Mouse (Mus musculus) stomach, embryonic 16.5 days (tissue): Measurements from ENCODE around the gene Pfkfb4. TPM values are rescaled to one million over a fixed set of nuclear protein-coding genes. Genes with fewer than 3 reads are reported as not detected.

Experiments
- ATAC-seq: fragments of 200-750 bp; cut with Nextera tagmentation; 2 replicates; pipeline ENCODE4 v1.8.0; 2017; ENCODE audit warnings: moderate number of reproducible peaks, moderate TSS enrichment; ENCODE audit not compliant: insufficient read depth, low FRiP score
- H3K27ac ChIP-seq: fragments of 300-500 bp; sonication (generic); 2 replicates; pipeline ENCODE4 v1.5.1; 2014; ENCODE audit warnings: low read length
- H3K27me3 ChIP-seq: fragments of 300-500 bp; sonication (generic); 2 replicates; pipeline ENCODE4 v1.6.1; 2014; ENCODE audit warnings: low read length, control low read depth, mixed read lengths; ENCODE audit not compliant: control insufficient read depth, insufficient read depth
- H3K36me3 ChIP-seq: fragments of 300-500 bp; sonication (generic); 2 replicates; pipeline ENCODE4 v1.6.1; 2014; ENCODE audit warnings: low read length; ENCODE audit not compliant: control insufficient read depth, insufficient read depth
- H3K4me1 ChIP-seq: fragments of 300-500 bp; sonication (generic); 2 replicates; pipeline ENCODE4 v1.6.1; 2014; ENCODE audit warnings: low read length, control low read depth, mixed read lengths; ENCODE audit not compliant: control insufficient read depth, insufficient read depth
- H3K4me2 ChIP-seq: fragments of 300-500 bp; sonication (generic); 2 replicates; pipeline ENCODE4 v1.6.1; 2014; ENCODE audit warnings: low read depth, low read length, mixed read lengths
- H3K4me3 ChIP-seq: fragments of 300-500 bp; sonication (generic); replicated peaks from 2 replicates; pipeline ENCODE4 v1.5.1; 2014; ENCODE audit warnings: mild to moderate bottlenecking, low read length
- H3K9ac ChIP-seq: fragments of 300-500 bp; sonication (generic); 2 replicates; pipeline ENCODE4 v1.6.1; 2014; ENCODE audit warnings: low read length
- H3K9me3 ChIP-seq: fragments of 300-500 bp; sonication (generic); replicated peaks from 2 replicates; pipeline ENCODE4 v1.6.1; 2016; ENCODE audit warnings: low read length, control low read depth; ENCODE audit not compliant: control insufficient read depth
- WGBS: fragments of 180-500 bp; shearing (Covaris S2); extraction: QIAGEN DNeasy Blood & Tissue Kit; methylation state at CpG from one replicate; pipeline ENCODE4 v1.1.7; 2014; 5-methylcytosine and 5-hydroxymethylcytosine counted together
- polyA plus RNA-seq: library from polyadenylated mRNA; unstranded; fragments of >200 nt; fragmentation: Nextera tagmentation; extraction: Ambion mirVana; gene quantifications from 2 replicates; pipeline ENCODE4 v1.2.1, GENCODE M21; 2015

Gene Pfkfb4
- polyA plus RNA-seq, 1 experiment from 2014 or later: 11.2 TPM

DNA sequence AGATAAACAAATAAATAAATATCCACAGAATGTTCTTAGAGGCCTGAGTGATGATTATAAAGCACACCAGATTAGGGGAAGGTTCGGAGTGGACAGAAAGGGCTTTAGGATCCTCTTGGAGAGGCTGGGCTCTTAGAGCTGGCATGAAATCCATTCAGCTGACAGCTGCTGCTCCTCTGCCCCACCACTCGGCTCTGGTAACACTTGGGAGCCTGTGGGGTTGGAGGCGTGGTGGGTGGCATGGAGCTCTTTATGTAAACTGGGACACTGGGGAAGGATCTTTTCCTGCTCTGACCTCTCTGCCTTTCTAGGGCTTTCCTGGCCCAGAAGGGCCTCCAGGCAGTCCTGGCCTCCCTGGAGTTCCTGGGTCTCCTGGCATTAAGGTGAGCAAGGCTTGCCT lies 28.0 kb upstream of the Pfkfb4 start:
- H3K27ac ChIP-seq: no peak overlapping the region
- H3K4me1 ChIP-seq: no peaks in the 10 kb centered on the region
- ATAC-seq: no peak
- H3K36me3 ChIP-seq: no peaks in the 10 kb centered on the region
- no peaks in the 10 kb centered on the region for H3K27me3 ChIP-seq
- no peak overlapping the region for H3K9ac ChIP-seq
- H3K4me3 ChIP-seq: no peak overlapping the region
- H3K9me3 ChIP-seq: no peaks in the 10 kb centered on the region
- WGBS: 68% methylated on average over 3 of the region's 3 CpGs
- no peak overlapping the region for H3K4me2 ChIP-seq

DNA sequence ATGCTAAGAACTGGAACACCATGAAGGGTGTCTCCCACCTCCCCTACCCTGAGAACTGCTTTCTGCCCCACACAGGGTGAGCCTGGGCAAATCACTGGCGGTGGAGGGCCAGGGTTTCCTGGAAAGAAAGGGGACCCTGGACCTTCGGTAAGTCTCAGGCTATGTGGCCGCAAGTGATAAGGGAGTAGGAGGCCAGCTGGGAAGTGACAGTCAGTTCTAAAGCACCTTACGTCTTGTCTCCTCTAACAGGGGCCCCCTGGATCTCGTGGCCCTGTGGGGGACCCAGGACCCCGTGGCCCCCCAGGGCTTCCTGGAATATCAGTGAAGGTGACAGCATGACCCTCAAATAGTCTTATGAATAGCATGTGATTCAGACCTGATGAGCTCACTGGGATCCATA lies 27.2 kb upstream of the Pfkfb4 start:
- H3K4me2 ChIP-seq: no peak overlapping the region
- no peak overlapping the region for H3K9ac ChIP-seq
- no peak overlapping the region for H3K27ac ChIP-seq
- ATAC-seq: no peak
- no peaks in the 10 kb centered on the region for H3K27me3 ChIP-seq
- 70% methylated on average over 6 of the region's 6 CpGs for WGBS
- H3K4me3 ChIP-seq: no peak overlapping the region
- no peaks in the 10 kb centered on the region for H3K9me3 ChIP-seq
- no peaks in the 10 kb centered on the region for H3K4me1 ChIP-seq
- H3K36me3 ChIP-seq: no peaks in the 10 kb centered on the region

DNA sequence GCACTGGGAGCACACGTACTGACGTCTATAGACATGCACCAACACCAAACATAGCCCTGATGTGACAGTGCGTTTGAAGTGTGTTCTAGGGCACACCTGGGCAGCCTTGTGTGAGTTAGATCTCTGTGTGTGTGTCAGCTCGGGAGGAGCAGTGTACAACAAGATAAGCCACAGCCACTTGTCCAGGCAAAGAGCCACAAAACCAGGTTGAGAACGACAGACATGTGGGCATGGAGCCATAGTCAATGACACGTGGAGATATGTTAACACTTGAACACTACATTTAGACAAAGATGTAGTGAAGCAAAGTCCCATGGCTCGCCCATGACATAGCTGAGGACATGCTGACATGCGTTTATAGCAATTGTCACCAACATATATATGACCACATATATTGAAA lies 21.0 kb upstream of the Pfkfb4 start:
- Histone ChIP-seq H3K4me3 (no peak overlapping the region), H3K36me3 (no peaks in the 10 kb centered on the region), H3K4me1 (no peaks in the 10 kb centered on the region), H3K4me2 (no peak overlapping the region), H3K27me3 (no peaks in the 10 kb centered on the region), H3K9me3 (no peaks in the 10 kb centered on the region), H3K27ac (no peak overlapping the region), H3K9ac (no peak overlapping the region)
- WGBS: 73% methylated on average over 8 of the region's 8 CpGs
- ATAC-seq: no peak

DNA sequence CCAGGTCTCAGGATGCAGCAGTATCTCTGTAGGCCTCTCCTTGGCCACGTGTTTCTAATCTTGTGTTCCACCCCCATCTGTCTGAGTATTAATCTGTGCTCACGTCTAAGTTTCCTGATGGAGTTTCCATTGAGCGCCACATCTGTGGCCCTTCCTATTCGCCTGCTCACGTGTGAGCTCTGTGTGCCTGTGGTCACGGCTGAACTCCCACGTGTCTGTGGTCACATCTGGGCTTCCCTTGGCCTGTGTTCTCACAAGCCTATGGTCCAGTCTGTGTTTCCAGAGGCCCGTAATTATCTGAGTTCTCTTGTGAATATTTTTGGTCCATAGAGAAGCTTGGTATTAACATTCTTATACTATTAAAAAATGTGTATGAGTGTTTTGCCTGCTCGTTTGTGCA lies 15.1 kb upstream of the Pfkfb4 start:
- H3K9ac ChIP-seq: no peak overlapping the region
- H3K4me3 ChIP-seq: no peak overlapping the region
- ATAC-seq: no peak
- no peaks in the 10 kb centered on the region for H3K9me3 ChIP-seq
- no peak overlapping the region for H3K27ac ChIP-seq
- no peaks in the 10 kb centered on the region for H3K4me1 ChIP-seq
- H3K4me2 ChIP-seq: no peak overlapping the region
- H3K36me3 ChIP-seq: no peaks in the 10 kb centered on the region
- WGBS: 75% methylated on average over 9 of the region's 9 CpGs
- H3K27me3 ChIP-seq: no peaks in the 10 kb centered on the region

DNA sequence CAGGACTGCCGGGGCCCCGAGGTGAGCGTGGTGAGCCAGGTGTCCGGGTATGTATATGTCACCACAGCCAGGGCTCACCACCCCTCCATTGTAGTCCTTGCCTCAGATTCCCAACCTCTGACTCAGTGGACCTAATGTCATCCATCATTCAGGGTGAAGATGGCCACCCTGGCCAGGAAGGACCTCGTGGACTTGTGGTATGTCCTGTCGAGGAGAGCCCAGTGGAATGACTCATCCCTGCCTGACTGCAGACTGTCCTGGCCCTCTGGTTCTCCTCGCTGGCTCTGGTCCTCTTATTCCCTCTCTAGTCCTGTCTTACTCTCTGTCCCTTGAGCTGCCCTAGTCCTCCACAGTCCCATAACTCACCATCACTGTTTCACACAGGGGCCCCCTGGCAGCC lies 13.6 kb upstream of the Pfkfb4 start:
- 71% methylated on average over 7 of the region's 7 CpGs for WGBS
- ATAC-seq: no peak
- Histone ChIP-seq H3K27me3 (no peaks in the 10 kb centered on the region), H3K9me3 (no peaks in the 10 kb centered on the region), H3K4me3 (no peak overlapping the region), H3K4me2 (no peak overlapping the region), H3K9ac (no peak overlapping the region), H3K36me3 (no peaks in the 10 kb centered on the region), H3K4me1 (no peaks in the 10 kb centered on the region), H3K27ac (no peak overlapping the region)

DNA sequence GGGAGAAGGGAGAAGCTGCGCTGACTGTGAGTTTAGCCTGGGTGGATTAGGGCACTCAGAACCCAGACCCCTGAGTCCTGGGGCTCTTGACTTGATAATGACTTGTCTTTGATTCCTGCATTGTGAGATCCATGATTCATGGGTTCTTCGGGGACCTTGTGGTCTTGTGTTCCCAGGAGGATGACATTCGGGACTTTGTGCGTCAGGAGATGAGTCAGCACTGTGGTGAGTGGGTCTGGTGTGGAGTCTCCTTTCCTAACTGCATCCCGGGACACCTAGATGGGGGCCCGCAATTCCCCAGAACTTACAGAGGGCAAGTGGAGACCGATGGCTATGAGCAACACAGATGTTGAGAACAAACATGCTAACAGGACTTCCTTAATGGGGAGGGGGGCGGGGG lies 9.1 kb upstream of the Pfkfb4 start:
- no peak overlapping the region for H3K4me3 ChIP-seq
- no peaks in the 10 kb centered on the region for H3K36me3 ChIP-seq
- H3K27me3 ChIP-seq: no peaks in the 10 kb centered on the region
- H3K27ac ChIP-seq: no peak overlapping the region
- peaks cover 1% of the 10 kb centered on the region; the same call in 1 of the 2 replicates for H3K4me1 ChIP-seq
- H3K9me3 ChIP-seq: no peaks in the 10 kb centered on the region
- 80% methylated on average over 8 of the region's 8 CpGs for WGBS
- no peak overlapping the region for H3K9ac ChIP-seq
- ATAC-seq: no peak
- no peak overlapping the region for H3K4me2 ChIP-seq

DNA sequence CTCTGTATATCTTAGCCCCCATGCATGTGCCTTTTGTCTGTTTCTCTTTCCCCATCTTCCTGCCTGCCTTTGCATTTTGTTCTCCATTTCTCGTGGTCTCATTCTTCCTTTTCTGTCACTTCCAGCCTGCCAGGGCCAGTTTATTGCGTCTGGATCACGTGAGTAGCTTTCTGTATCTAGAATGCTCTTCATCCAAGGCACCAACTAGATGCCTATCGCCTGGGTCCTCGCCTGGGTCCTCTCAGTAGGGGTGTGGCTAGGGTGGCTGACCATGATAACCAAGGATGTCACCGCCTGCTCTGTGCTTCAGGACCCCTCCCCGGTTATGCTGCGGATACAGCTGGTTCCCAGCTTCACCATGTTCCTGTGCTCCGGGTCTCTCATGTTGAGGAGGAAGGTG lies 8.4 kb upstream of the Pfkfb4 start:
- no peak overlapping the region for H3K4me3 ChIP-seq
- H3K27me3 ChIP-seq: no peaks in the 10 kb centered on the region
- H3K27ac ChIP-seq: no peak overlapping the region
- 70% methylated on average over 9 of the region's 9 CpGs for WGBS
- no peaks in the 10 kb centered on the region for H3K36me3 ChIP-seq
- ATAC-seq: no peak
- H3K4me2 ChIP-seq: no peak overlapping the region
- no peak overlapping the region for H3K9ac ChIP-seq
- H3K9me3 ChIP-seq: no peaks in the 10 kb centered on the region
- peaks cover 8% of the 10 kb centered on the region for H3K4me1 ChIP-seq

DNA sequence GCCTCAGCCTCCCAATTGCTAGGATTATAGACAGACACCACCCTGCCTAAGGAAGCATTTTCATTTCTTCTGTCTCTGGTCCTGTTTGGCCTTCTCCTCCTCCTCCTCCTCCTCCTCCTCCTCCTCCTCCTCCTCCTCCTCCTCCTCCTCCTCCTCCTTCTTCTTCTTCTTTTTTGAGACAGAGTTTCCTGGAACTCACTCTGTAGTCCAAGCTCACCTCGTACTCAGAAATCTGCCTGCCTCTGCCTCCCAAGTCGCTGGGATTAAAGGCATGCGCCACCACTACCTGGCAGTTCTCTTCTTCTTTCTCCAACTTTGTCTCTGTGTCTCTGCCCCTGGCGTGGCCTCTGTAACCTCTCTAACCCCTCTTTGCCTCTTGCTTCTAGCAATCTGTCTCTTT lies 5.9 kb upstream of the Pfkfb4 start, which contains the start of gene Ucn2:
Gene Ucn2, plus strand, starts transcription at position 301 of the 400 bp plus-strand sequence.
- H3K4me1 ChIP-seq: peaks cover 25% of the 10 kb centered on the region
- no peaks in the 10 kb centered on the region for H3K27me3 ChIP-seq
- H3K36me3 ChIP-seq: no peaks in the 10 kb centered on the region
- no peaks in the 10 kb centered on the region for H3K9me3 ChIP-seq
- 85% methylated on average over 4 of the region's 4 CpGs for WGBS
- H3K27ac ChIP-seq: no peak within 1 kb of the TSS
- no peak within 1 kb of the TSS for H3K9ac ChIP-seq
- no peak within 1 kb of the TSS for H3K4me3 ChIP-seq
- no peak for ATAC-seq
- H3K4me2 ChIP-seq: no peak within 1 kb of the TSS

DNA sequence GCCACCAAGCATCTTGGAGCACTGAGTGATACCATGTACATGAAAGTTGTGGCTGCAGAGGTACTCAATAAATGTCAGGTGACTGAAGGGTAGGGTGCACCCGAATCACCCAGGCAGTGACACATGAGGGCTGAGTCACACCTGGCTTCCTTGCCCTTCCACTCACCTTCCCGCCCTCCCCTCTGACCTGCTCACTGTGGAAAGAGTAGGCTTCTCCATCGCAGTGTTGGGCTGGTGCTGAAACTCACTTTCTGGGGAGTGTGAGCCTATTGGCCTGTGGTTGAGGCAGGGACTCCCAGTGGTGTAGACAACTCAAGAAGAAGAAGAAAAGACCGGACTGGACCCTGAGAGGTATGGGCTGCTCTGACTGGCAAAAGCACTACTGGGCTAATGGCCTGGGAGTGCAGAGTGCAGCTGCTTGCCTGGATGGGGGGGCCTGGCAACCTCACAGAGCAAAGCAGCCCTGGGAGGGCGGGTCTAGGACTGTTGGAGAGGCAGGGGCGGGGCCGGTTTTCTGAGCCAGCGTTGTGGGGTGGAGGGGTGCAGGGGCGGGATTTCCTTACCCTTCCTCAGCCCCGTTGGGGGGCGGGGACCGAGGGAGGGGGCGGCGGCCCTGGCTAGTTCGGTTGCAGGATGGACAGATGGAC lies 3.8 kb upstream of the Pfkfb4 start:
- H3K4me3 ChIP-seq: peak overlapping the region; percentile 16
- H3K9me3 ChIP-seq: no peaks in the 10 kb centered on the region
- peaks cover 31% of the 10 kb centered on the region for H3K4me1 ChIP-seq
- no peaks in the 10 kb centered on the region for H3K27me3 ChIP-seq
- H3K36me3 ChIP-seq: no peaks in the 10 kb centered on the region
- 16% methylated on average over 15 of the region's 15 CpGs for WGBS
- ATAC-seq: no peak
- peak overlapping the region; percentile 23; the same call in 1 of the 2 replicates for H3K27ac ChIP-seq
- H3K4me2 ChIP-seq: peak overlapping the region; percentile 46
- peak overlapping the region; percentile 35; the same call in 1 of the 2 replicates for H3K9ac ChIP-seq
